Mouse (Mus musculus) liver, postnatal 0 days (tissue): ENCODE measurements around the gene Cdc42ep3.

Experiments
- CTCF ChIP-seq: sonication (generic); IDR thresholded peaks from 2 replicates; pipeline ENCODE4 v1.5.1; 2016; ENCODE audit warnings: antibody characterized with exemption, low read depth
- EP300 ChIP-seq: IDR thresholded peaks from 2 replicates; pipeline ENCODE4 v1.6.1; 2016; ENCODE audit warnings: antibody characterized with exemption, low read depth, mild to moderate bottlenecking

GRCm38 (mm10) chr17:79326868-79327376, 28.0 kb downstream of the Cdc42ep3 start:
- no peak for TF ChIP-seq CTCF
- no peak for TF ChIP-seq EP300
